Comparison of ENCODE assay signal across 9 mouse cellular contexts in genomic region chr4:144906001-144906889, GRCm38 (mm10). TPM values are rescaled to one million over a fixed set of nuclear protein-coding genes. Genes with fewer than 3 reads are reported as not detected.
DNase-seq lines count a peak whose midpoint lies in the region; ATAC-seq and TF ChIP-seq lines count a peak whose summit lies in the region.
"Had no signal": no experiment of that assay in that cellular context is flagged by ENCODE, and none has a peak within 500 bp of the region (broad histone marks: within the 10 kb centered on the region; RNA-seq: fewer than 3 reads in every experiment).

No protein-coding gene starts in this region.

- WGBS in intestine, embryonic 15.5 days: 56% methylated on average over 8 of the region's 8 CpGs
- WGBS in liver, postnatal 0 days (ENCODE audit: insufficient replicate concordance): 36% methylated on average over 8 of the region's 8 CpGs
- 58% methylated on average over 8 of the region's 8 CpGs for WGBS in stomach, embryonic 16.5 days
- WGBS in forebrain, embryonic 15.5 days: 88% methylated on average over 8 of the region's 8 CpGs

- H3K27ac ChIP-seq in intestine, embryonic 15.5 days: peak overlapping the region; percentile 46
- peak overlapping the region; percentile 56 for H3K27ac ChIP-seq in liver, postnatal 0 days (ENCODE audit: low read depth)
- H3K27ac ChIP-seq in stomach, embryonic 16.5 days (ENCODE audit: low read length): peak overlapping the region; percentile 35; the same call in 1 of the 2 replicates
- no peak overlapping the region for H3K27ac ChIP-seq in forebrain, embryonic 15.5 days (replicated peaks)
- H3K27ac ChIP-seq: limb, embryonic 13.5 days had no signal

- TF ChIP-seq EP300 in liver, postnatal 0 days (IDR thresholded peaks at IDR 0.05; ENCODE audit: low read depth): no peak

- peak; percentile 15 for DNase-seq in thymus, postnatal 14 days
- no peak for DNase-seq in thymus, postnatal 0 days (ENCODE audit: low spot score)
- DNase-seq in gastrocnemius, postnatal 10 days: peak; percentile 53
- DNase-seq in liver, postnatal 0 days: peak; percentile 70
- no peak for DNase-seq in frontal cortex, postnatal 25 days (ENCODE audit: low spot score in 2 of 2)

- peak; percentile 6; the same call in 1 of the 2 replicates for ATAC-seq in intestine, embryonic 15.5 days
- ATAC-seq in liver, postnatal 0 days: peak; percentile 67
- ATAC-seq in stomach, embryonic 16.5 days (ENCODE audit: insufficient read depth, low FRiP score): peak; percentile 20
- no peak for ATAC-seq in forebrain, embryonic 15.5 days (replicated peaks)

- peaks cover 47% of the 10 kb centered on the region for H3K4me1 ChIP-seq in intestine, embryonic 15.5 days (replicated peaks)
- H3K4me1 ChIP-seq in liver, postnatal 0 days (ENCODE audit: insufficient read depth): peaks cover 78% of the 10 kb centered on the region
- peaks cover 44% of the 10 kb centered on the region for H3K4me1 ChIP-seq in stomach, embryonic 16.5 days (ENCODE audit: control insufficient read depth, insufficient read depth, low read length)
- no peaks in the 10 kb centered on the region for H3K4me1 ChIP-seq in forebrain, embryonic 15.5 days

- H3K9ac ChIP-seq in intestine, embryonic 15.5 days: no peak overlapping the region
- H3K9ac ChIP-seq in liver, postnatal 0 days (replicated peaks): no peak overlapping the region
- H3K9ac ChIP-seq in stomach, embryonic 16.5 days (ENCODE audit: low read length): peak overlapping the region; percentile 38; the same call in 1 of the 2 replicates
- no peak overlapping the region for H3K9ac ChIP-seq in forebrain, embryonic 15.5 days (replicated peaks)
- H3K9ac ChIP-seq: limb, embryonic 13.5 days had no signal

- no peaks in the 10 kb centered on the region for H3K27me3 ChIP-seq in intestine, embryonic 15.5 days (replicated peaks)
- no peaks in the 10 kb centered on the region for H3K27me3 ChIP-seq in liver, postnatal 0 days (ENCODE audit: insufficient read depth, low read length)
- no peaks in the 10 kb centered on the region for H3K27me3 ChIP-seq in stomach, embryonic 16.5 days (ENCODE audit: control insufficient read depth, insufficient read depth, low read length)
- H3K27me3 ChIP-seq in forebrain, embryonic 15.5 days: no peaks in the 10 kb centered on the region
- H3K27me3 ChIP-seq: limb, embryonic 13.5 days had no signal

- no peaks in the 10 kb centered on the region for H3K9me3 ChIP-seq in intestine, embryonic 15.5 days
- no peaks in the 10 kb centered on the region for H3K9me3 ChIP-seq in liver, postnatal 0 days (ENCODE audit: low read length)
- H3K9me3 ChIP-seq in stomach, embryonic 16.5 days (replicated peaks; ENCODE audit: control insufficient read depth, low read length): no peaks in the 10 kb centered on the region
- H3K9me3 ChIP-seq in forebrain, embryonic 15.5 days: no peaks in the 10 kb centered on the region
- H3K9me3 ChIP-seq: limb, embryonic 13.5 days had no signal

- H3K36me3 ChIP-seq in intestine, embryonic 15.5 days: no peaks in the 10 kb centered on the region
- peaks cover 4% of the 10 kb centered on the region; the same call in 1 of the 2 replicates for H3K36me3 ChIP-seq in liver, postnatal 0 days (replicated peaks; ENCODE audit: insufficient read depth, low read length)
- H3K36me3 ChIP-seq in stomach, embryonic 16.5 days (ENCODE audit: control insufficient read depth, insufficient read depth, low read length): no peaks in the 10 kb centered on the region
- no peaks in the 10 kb centered on the region for H3K36me3 ChIP-seq in forebrain, embryonic 15.5 days

- TF ChIP-seq CTCF in liver, postnatal 0 days (IDR thresholded peaks at IDR 0.05; ENCODE audit: low read depth): peak; percentile 26

- no peak overlapping the region for H3K4me3 ChIP-seq in intestine, embryonic 15.5 days (replicated peaks)
- H3K4me3 ChIP-seq in liver, postnatal 0 days (ENCODE audit: low read depth, low read length): no peak overlapping the region
- H3K4me3 ChIP-seq in stomach, embryonic 16.5 days (replicated peaks; ENCODE audit: low read length): no peak overlapping the region
- H3K4me3 ChIP-seq in forebrain, embryonic 15.5 days: no peak overlapping the region
- H3K4me3 ChIP-seq: limb, embryonic 13.5 days had no signal

- no peak overlapping the region for H3K4me2 ChIP-seq in intestine, embryonic 15.5 days (replicated peaks)
- H3K4me2 ChIP-seq in liver, postnatal 0 days (ENCODE audit: low read depth, low read length): peak overlapping the region; percentile 10; the same call in 1 of the 2 replicates
- no peak overlapping the region for H3K4me2 ChIP-seq in stomach, embryonic 16.5 days (ENCODE audit: low read depth, low read length)
- H3K4me2 ChIP-seq in forebrain, embryonic 15.5 days (replicated peaks): no peak overlapping the region
- H3K4me2 ChIP-seq: limb, embryonic 13.5 days had no signal

RNA-seq across cellular contexts. Expression of gene Dhrs3, which starts 13.6 kb away (rescaled TPM):
- polyA plus RNA-seq in thymus, postnatal 0 days (2015; fragmentation: Nextera tagmentation; extraction: Ambion mirVana): 129 and 131 TPM in 2 replicates
- 10 to 100 TPM; 39.3 to 39.8 TPM for total RNA-seq in gastrocnemius, postnatal 10 days (2021)
- 109 and 115 TPM in 2 replicates for polyA plus RNA-seq in intestine, embryonic 15.5 days (2015; fragmentation: Nextera tagmentation; extraction: Ambion mirVana)
- 49.8 and 52.8 TPM in 2 replicates for polyA plus RNA-seq in liver, postnatal 0 days (2015; fragmentation: Nextera tagmentation; extraction: Ambion mirVana)
- 118 and 119 TPM in 2 replicates for polyA plus RNA-seq in stomach, embryonic 16.5 days (2015; fragmentation: Nextera tagmentation; extraction: Ambion mirVana)
- polyA plus RNA-seq in forebrain, embryonic 15.5 days (2015; fragmentation: Nextera tagmentation; extraction: Ambion mirVana): 18.3 and 19.6 TPM in 2 replicates

Comparison
In these comparisons a context has a peak if more than half of its experiments do, and no peak if none do; other contexts are left out.
1. DNase-seq: peak in thymus, postnatal 14 days (single experiment), gastrocnemius, postnatal 10 days (single experiment) and liver, postnatal 0 days (single experiment); none in thymus, postnatal 0 days (single experiment) and frontal cortex, postnatal 25 days (0 of 2).